Mouse (Mus musculus): ENCODE measurements at regions not wholly inside any gene's neighbourhood (a gene's known extent, or its start where the extent isn't known, plus 50 kb on each side); places are given as distances from the start of the nearest gene placed in this dataset.
"Not testable (repeated sequence)": the region's sequence is repeated elsewhere in the genome, so short reads cannot be mapped to it uniquely, and the experiment has no call there.

DNA sequence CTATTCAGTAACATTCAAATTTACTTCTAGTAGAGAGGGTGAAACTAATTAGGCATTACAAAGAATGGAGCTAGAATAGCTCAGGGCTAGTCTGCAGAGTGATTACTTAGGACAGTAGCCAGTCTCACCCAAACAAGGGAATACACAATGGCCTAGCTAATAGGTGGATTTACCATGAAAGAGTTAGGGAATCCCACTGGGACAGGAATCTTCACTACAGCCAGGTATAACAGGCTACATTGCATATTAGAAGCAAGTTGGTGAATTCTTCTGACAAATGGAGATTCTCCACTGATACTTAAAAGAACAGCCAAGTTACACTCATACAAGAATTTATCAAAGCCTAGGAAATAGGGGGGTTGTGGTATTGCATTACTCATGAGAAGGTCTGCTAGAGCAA is 670.2 kb upstream of the Chrm3 start:
- DNase-seq: not testable (repeated sequence)

DNA sequence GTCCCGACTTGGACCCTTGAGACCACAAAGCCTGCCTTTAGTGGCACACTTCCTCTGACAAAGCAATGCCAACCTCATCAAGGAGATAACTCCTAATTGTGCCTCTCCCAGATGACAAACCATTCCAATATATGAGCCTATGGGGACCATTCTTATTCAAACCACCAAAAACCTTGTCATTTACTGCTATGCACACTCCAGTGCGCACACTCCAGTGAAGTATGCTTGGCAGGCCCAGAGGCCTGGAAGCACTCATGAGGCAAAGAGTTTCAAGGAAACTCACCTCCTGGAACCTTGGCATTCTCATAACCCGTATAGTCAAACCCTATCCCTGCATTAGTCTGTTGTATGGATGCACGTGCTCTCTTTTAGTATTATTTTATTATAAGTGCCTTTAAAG is 669.7 kb upstream of the Chrm3 start:
- DNase-seq: peak; percentile 2

DNA sequence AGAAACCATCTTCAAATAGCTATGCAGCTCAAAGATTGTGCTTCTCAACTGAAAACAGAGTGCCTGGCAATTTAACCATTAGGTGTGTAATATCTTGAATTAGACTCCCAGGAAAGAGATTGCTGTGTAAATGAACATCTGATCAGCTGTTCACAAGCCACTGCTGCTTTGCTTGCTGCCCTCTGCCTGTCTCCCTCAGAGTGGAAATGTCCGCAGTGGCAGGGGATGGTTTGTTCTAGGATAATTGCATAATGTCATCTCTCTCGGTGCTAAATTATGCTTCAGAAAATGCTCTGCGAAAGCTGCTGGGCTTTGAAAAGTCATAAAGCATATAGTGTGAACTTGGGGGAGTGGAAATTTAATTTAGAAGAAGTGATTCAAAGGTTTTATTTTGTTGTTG is 665.3 kb upstream of the Chrm3 start:
- DNase-seq: no peak

DNA sequence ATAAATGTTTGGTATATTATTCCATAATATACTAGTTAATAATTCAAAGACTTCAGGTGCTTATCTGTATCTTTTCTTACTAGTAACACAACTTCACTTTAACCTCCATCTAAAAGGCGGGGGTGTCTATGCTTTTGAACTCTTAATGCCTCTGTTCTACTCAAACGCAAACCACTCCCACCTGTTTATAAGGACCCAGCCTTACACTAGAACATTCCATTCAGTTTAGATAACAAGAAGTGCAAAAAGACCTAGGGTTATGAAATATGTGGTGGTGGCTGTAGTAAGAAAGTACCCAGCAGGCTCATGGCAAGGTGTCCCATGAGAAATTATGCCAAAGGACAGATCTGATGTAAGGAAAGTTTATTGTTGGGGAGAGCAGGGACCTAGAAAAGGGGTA is 663.8 kb upstream of the Chrm3 start:
- DNase-seq: peak; percentile 20

DNA sequence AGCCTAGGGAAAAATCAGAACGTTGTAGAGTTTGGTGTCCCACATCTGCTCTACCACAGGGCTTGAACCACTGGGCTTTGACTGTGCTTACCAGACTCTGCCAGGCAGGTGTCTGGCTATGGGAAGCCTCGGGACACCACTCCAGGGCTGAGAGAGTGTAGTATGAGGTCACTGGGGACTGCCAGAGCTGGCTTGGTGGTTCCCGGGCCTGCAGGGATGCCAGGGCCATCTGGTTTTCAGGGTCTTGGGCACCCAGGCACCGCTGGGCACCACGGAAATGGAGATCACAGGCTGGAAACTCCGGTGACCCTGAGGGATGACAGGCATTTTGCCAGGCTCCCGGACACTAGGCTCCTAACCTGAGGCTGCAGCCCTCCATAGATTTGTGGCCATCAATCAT is 656.9 kb upstream of the Chrm3 start:
- no peak for DNase-seq

DNA sequence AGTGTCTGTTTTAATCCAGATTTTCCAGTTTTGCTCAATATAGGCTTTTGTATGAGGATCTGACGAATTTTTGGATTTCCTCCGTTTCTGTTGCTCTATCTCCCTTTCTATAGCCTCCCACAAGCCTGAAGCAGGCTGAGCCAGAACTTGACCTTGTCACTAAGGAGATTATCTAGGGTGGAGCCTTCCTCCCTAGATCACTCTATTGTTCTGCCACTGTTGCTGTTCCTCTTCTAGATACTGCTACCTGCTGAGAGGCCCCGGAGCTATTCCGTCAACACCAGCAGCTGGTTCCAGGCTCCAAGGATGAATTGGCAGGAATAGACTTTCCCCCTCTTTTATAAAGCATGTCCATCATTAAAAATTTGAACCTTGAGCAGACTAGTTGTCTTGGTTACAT is 644.7 kb upstream of the Chrm3 start:
- no peak for DNase-seq

DNA sequence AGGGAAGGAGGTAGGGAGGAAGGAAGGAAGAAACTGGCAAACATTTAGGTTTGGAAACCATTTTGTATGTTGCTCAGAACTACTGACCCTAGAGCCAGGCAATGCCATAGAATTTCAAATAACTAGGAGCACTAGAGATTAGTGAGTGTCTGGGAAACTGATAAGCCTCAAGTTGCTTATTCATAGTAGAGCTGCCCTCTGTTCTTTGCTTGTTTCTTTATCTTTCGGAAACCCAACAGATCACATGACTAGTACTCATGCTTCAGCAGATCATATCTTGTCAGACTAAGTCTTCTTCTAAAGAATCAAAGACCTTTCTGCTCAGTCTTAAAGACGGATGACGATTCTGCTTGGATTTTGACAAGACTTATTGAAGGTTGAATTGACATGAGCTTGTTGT is 630.5 kb upstream of the Chrm3 start:
- no peak for DNase-seq

DNA sequence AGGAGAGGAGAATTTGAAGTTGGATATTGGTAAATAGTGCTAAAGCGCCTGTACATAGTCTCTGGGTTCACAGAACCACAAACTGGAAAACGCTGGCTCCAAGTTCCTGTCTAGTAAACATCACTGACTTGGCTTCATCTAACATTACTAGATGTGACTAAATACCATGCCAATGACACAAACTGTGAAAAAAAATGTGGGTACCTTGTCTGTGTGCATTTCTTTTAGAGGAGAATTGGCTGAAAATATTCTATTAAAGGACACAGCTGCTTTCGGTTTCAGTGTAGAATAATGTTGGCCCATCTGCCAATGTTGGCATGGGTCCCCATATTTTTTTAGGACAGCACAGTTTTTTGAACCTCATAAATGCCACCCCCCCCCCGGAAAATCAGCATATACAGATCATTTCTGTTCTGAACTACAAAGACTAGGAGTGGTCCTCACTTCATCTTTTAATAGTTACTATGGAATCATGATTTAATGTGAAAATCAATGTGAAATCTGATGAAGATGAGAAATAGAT is 629.9 kb upstream of the Chrm3 start:
- no peak for DNase-seq

DNA sequence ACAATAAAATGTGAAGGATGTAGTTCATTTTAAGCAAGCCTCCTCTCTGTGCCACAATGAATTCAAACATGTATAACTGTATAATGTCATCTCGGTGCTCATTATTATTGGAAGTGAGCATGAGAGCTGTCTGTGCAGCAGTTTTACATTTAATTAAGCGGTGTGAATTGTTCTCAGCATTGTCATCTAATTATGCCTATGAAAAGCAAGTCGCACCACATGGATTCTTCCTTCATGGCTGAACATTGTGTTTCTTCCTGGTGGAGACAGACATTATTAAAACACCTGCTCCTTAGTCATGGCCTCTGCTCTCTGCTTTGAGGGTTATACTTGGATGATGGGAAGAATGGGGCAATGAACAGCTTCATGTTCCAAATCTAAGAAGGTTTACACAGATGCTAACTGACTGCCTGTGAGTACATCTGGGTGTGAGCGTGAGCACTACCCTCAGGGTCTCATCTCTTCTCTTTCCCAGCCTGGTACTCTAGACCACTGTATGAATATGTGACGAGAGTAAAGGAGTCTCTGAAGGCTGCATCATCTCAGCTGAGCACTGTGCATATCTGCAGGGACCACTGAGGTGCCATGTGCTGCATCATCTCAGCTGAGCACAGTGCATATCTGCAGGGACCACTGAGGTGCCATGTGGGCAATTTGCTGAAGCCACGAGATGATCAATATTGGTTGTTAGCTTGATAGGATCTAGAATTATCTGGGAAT is 628.6 kb upstream of the Chrm3 start:
- no peak for DNase-seq

DNA sequence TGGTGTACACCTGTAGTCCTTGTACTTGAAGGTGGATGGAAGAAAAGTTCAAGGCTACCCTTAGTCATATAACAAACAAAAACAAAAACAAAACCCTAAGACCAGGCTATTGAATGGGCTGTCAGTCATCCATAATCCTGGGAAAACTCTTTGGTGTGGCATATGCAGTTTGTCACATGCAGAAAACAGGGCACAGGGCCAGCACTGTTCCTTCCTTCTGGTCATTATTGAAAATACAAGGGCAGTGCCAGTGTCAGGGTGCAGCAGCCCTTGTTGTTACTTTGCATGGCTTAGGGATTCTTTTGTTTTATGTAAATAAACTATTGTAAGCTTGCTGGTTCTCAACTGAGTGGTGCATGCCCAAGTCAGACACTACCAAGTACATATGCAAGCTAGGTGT is 623.1 kb upstream of the Chrm3 start:
- DNase-seq: no peak

DNA sequence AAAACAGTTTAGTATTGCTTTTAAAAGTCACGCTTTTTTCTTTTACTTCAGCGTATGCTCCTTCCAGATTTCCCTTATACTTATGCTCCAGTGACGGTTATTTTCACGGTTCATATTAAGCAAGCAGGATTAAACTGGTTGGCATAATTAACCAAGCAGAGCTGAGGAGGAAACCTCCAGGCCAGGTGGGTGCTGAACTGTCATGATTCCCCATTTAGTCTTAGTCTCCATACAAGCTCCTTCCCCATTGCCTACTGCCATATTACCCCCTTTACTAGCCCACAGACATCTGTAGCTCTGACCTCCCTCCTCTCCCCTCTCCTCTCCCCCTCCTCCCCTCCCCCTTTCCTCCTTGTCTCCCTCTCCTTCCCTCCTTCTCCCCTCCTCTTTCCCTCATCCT is 621.9 kb upstream of the Chrm3 start:
- no peak for DNase-seq

DNA sequence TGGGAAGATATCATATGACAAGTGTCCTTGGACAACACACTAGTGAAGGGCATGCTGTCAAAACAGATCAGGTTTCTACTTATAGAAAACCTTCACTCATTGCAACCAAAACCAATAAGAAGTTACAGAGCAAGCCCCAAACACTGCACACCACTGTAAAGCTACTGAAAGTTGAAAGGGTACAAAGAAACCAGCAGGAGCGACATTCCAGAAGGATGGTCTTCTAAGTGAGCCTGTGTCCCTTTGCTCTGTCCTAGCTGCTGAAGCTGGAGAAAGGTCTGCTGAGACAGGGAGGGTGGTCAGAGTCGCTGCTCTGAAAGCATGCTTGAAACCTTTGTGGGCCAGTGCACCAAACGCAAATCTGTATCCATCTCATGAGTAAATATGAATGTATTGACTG is 611.3 kb upstream of the Chrm3 start:
- DNase-seq: no peak

DNA sequence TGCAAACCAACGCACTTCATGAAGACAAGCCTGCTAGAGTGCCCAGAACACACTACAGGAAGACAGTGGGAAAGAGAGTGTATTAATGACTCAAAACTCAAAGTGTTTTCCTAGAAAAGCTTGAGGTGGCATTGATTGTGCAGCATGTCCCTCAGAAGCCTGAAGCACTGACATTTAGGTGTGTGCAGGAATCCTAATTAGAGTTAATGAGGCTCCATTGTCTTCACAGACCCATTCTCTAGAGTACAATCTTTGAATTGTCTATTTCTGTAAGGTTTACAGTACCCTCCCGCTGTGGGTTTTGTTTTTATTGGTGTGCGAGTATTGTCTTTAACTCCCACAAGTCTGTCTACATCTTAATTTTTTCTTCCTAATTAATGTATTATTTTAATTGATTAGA is 610.1 kb upstream of the Chrm3 start:
- DNase-seq: no peak

DNA sequence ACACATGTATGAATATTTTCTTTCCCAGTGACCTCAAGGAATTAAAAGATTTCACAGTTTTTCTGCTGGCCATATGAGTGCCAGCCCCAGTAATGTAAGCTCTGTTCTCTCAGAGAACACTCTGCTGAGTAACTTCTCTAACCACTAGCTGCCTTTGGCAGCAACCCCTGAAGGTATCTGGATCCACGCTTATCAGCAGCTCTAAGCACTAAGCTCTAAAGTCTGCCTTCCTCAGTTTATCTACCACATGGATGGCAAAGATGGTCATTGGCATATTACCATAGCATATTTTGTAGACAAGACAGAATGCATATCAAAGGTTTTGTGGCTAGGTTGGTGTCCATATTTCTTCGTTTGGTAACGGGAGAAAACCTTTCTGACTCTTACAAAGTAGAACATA is 592.3 kb upstream of the Chrm3 start:
- DNase-seq: no peak

DNA sequence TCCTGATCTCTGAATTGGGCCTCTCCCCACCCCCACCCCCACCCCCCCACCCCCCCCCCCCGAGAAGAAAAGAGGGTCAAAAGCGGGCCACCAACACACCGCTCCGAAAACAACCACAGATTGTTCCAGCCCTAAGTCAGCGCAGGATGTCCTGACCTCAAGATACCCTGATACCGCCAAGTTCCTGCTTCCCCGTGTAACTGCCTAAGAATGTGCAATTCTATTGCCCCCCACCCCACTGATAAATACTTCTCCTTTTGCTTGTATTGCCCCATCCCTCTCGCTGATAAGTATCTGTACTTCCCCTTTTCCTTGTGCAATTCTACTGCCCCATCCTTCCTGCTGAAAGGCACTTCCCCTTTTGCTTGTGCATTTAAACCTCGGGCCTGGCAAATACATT is 590.0 kb upstream of the Chrm3 start:
- DNase-seq: not testable (repeated sequence)

DNA sequence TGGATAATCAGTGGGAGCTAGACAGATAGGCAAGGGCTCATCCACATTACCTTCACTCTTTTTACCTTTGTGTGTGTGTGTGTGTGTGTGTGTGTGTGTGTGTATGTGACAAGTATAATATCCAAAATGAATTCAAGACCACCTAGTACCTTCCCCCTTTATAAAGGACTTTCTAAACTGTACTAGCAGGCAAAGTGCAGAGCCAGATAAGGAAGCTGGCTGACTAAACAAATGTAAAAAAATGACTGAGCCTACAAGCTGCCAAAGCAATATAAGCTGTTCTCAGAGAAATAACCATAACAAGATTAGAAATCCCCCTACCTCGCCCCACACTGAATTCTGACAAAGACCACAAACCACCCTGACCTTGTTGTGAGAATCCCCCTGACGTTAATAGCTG is 586.8 kb upstream of the Chrm3 start:
- DNase-seq: no peak

DNA sequence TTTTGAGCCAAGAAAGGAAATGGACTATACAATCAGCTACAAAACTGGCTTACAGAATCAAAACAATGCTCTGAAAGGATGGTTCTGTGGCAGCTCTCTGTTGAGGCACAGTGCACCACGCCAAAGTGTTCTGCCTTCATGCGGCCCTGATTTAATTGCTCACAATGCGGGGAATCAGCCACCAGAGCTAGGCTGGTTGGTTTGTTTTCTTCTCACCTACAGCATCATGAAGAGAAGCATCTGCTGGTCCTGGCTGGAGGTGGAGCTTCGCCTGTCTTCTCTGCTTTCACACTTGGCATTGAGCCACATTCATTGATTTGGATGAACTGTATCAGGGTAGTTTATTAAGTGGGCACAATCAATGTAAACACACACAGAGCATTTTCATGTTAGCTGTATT is 583.2 kb upstream of the Chrm3 start:
- DNase-seq: no peak

DNA sequence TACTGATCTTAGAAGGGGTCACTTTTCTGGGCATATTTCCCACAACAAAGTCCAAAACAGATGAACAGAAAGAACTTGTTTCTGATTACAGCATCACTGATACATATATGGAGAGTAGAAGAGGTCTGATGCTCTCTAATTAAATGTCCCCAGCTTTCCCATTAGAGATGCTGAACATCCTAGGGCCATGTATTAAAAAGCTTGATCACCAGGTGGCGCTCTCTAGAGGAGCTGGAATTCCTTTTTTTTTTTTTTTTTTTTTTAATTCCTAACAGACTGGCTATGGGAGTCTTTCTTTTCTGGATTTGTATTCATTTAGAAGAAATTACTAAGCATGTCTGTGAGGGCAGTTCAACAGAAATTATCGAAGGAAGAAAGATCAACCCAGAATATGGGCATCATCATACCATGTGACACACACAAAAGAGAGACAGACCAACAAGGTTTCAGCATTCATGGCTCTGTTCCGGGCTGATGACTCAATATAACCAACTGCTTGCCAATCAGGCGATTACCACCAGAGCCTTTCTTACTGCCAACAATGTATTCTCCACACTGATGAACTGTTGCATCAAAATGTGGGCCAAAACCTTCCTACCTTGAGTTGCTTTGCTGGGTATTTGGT is 581.5 kb upstream of the Chrm3 start:
- DNase-seq: peak; percentile 37

DNA sequence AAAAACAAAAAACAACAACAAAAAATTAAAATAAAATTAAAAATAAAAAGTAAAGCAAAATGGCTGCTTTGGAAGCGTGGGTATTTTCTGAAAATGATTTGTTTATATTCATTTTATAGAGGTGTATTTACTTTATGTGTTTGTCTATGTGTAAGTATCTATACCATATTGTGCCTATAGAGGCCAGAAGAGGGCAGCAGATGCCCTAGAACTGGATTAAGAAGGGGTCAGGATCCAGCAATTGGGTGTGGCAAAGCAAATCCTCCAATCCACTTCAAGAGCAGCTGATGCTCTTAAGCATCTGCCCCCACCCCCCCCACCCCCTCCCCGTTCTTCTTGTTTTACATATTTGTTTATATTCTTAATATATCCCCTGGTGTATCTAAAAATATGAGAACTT is 577.6 kb upstream of the Chrm3 start:
- no peak for DNase-seq

DNA sequence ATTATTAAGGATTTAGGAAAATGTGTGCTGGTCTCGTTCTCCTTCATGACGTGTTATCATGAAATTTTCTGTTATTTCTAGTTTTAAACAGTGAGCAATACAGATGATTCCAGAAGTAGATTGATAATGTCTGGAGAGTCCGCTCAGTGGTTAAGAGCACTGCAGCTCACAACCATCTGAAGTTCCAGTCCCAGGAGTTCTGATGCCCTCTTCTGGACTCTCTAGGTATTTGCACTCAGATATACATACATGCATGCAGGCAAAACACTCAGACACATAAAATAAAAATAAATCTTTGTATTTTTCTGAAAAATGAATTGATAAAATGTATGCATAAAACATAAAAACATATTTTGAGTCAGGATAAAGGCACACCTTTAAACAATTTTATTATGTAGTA is 570.1 kb upstream of the Chrm3 start:
- DNase-seq: no peak

DNA sequence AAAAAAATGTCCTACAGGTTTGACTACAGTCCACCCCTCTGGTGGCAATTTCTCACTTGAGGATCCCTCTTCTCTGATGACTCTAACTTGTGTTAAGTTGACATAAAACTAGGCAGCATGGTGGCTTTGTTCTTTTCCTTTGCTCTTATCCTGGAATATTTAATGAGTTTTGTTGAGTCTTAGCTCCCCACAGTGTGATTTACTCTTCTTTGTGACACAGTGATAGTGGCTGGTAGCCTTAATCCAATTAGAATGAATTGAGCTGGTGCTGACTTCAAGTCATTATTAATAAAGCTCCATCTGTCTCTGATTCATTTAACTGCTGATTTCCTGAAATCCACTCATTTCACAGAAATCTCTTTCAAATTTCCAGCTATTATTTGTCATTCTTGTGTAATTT is 553.7 kb upstream of the Chrm3 start:
- DNase-seq: no peak

DNA sequence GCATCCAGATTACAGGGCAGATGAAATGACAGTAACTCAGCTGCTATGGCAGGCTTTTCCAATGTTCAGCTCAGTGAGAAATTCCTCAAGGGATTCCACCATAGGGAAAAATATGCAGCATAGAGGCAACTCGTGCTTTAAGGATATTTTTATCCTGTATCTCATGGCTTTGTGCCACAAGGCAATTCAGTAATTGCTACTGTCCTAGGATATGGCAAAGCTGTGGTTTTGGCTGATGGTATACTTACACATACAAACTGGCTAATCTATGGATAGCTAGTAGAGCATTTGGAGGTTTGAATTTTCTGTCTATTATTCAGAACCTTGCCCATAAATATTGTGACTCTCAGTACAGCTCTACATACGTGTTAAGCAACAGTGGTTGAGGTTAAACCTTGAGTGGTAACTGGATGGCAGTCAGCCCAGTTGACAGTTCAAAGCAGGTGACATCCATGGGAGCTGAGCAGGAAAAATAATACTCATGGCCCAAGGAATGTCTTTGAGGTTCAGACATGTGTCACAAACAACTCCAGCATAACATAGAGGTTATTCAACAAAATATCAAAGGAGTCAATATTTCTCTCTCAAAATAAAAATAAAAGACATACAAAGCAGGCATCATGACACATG is 548.6 kb upstream of the Chrm3 start:
- no peak for DNase-seq

DNA sequence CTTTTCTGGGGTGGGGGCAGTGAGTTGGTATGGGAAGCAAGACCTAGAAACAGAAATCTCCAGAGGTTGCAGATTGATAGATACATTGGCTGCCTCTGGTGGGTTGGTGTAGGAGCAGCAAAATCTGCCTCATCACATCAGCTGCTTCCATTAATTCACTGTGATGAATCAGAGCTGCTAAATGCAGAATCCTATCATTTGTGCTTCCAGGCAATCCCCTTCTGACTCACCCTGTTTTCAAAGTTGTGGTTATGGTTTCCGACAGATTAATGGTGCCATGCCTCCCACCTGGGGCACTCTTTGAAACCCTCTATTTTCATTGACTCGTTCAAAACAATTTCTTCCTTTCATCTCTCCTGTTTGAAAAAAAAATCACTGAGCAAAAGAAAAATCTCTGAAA is 507.2 kb upstream of the Chrm3 start:
- no peak for DNase-seq

DNA sequence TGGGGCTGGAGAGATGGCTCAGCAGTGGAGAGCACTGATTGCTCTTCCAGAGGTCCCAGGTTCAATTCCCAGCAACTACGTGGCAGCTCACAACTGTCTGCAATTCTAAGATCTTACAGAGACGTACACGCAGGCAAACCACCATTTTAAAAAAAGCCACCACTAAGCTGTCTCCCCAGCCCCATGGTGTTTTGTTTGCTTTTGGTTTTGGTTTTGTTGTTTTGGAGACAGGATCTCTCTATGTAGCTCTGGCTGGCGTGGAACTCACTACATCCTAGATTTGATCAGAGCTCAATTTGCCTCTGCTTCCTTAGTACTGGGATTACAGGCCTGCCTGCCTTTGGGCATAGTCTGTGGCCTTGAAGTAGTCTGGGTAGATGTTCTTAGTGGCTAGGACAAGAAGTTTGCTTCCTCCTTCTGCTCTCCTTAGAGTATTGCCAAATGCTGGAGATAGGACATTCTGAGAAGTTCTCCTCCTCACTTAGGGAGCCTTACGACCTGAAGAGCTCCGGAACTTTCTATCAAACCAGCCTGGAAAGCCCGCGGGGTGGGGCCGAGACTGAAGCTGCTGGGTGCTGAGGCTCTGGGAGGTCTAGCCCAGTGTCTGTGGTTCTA is 495.4 kb upstream of the Chrm3 start:
- not testable (repeated sequence) for DNase-seq

Measured in lung, postnatal 36 days (tissue).